Mouse (Mus musculus) lung, postnatal 10 days (tissue): ENCODE measurements around the gene Mars.
A peak's percentile ranks its signal among the peaks of the same experiment; 100 is the strongest.

ENCODE experiments used
- DNase-seq: peaks from one replicate; pipeline ENCODE4 v3.0.0; 2021

Mars gene

GRCm38 (mm10) chr10:127284724-127285500 is 26.7 kb downstream of the Mars start:
- no peak for DNase-seq

- no peak for DNase-seq
Observed at GRCm38 (mm10) chr10:127284105-127284622, 27.4 kb downstream of the Mars start.

- DNase-seq, result no peak
Observed at GRCm38 (mm10) chr10:127282620-127283215, 28.9 kb downstream of the Mars start.

GRCm38 (mm10) chr10:127281316-127281715 is 30.3 kb downstream of the Mars start:
- DNase-seq, result no peak

- DNase-seq, result no peak
Observed at GRCm38 (mm10) chr10:127279730-127280129, 31.9 kb downstream of the Mars start.

- DNase-seq, result no peak
Observed at GRCm38 (mm10) chr10:127274261-127275022, 37.1 kb downstream of the Mars start.

- DNase-seq, result no peak
Observed at GRCm38 (mm10) chr10:127272371-127272770, 39.2 kb downstream of the Mars start.

- no peak for DNase-seq
Observed at GRCm38 (mm10) chr10:127269884-127270283, 41.7 kb downstream of the Mars start.

GRCm38 (mm10) chr10:127269036-127269435 is 42.5 kb downstream of the Mars start:
- DNase-seq, result no peak

GRCm38 (mm10) chr10:127268401-127268800 is 43.2 kb downstream of the Mars start:
- no peak for DNase-seq

GRCm38 (mm10) chr10:127267318-127267717 is 44.3 kb downstream of the Mars start:
- no peak for DNase-seq

- DNase-seq, result peak; percentile 99
Observed at GRCm38 (mm10) chr10:127266112-127267091, 45.2 kb downstream of the Mars start, which contains the start of gene Dctn2. Dctn2 (plus strand) TSS chr10:127266368.

GRCm38 (mm10) chr10:127265727-127266111 is 45.9 kb downstream of the Mars start:
- DNase-seq, result no peak

- DNase-seq, result no peak
Observed at GRCm38 (mm10) chr10:127264971-127265370, 46.6 kb downstream of the Mars start.

GRCm38 (mm10) chr10:127264336-127264735 is 47.2 kb downstream of the Mars start:
- no peak for DNase-seq

GRCm38 (mm10) chr10:127263631-127264030 is 48.0 kb downstream of the Mars start:
- no peak for DNase-seq

- no peak for DNase-seq
Observed at GRCm38 (mm10) chr10:127262548-127263398, 48.8 kb downstream of the Mars start, which contains the start of gene Kif5a. Kif5a (minus strand) TSS chr10:127263348.

- no peak for DNase-seq
Observed at GRCm38 (mm10) chr10:127261706-127262547, 49.7 kb downstream of the Mars start.

GRCm38 (mm10) chr10:127258489-127258888 is 53.1 kb downstream of the Mars start:
- DNase-seq, result no peak

- DNase-seq, result no peak
Observed at GRCm38 (mm10) chr10:127257790-127258189, 53.8 kb downstream of the Mars start.
